Mouse (Mus musculus): ENCODE data around the gene Camta1. TPM values are rescaled to one million over a fixed set of nuclear protein-coding genes. Genes with fewer than 3 reads are reported as not detected.

The Camta1 gene
- polyA plus RNA-seq, 1 experiment: 1.8 TPM

- TF ChIP-seq TAL1 (IDR thresholded peaks at IDR 0.05; ENCODE audit: low read length) (no peak), GATA1 (IDR thresholded peaks at IDR 0.05; ENCODE audit: low read length) (no peak)
- H3K36me3 ChIP-seq (ENCODE audit: control insufficient read depth): no peaks in the 10 kb centered on the region
- H3K27me3 ChIP-seq (ENCODE audit: control insufficient read depth): no peaks in the 10 kb centered on the region
- no peaks in the 10 kb centered on the region for H3K4me1 ChIP-seq (ENCODE audit: control insufficient read depth)
- no peak overlapping the region for H3K4me3 ChIP-seq (replicated peaks)
- H3K9me3 ChIP-seq (ENCODE audit: control insufficient read depth, low read length): no peaks in the 10 kb centered on the region
Observed at GRCm38 (mm10) chr4:151415812-151416211, 445.9 kb downstream of the Camta1 start.

DNA sequence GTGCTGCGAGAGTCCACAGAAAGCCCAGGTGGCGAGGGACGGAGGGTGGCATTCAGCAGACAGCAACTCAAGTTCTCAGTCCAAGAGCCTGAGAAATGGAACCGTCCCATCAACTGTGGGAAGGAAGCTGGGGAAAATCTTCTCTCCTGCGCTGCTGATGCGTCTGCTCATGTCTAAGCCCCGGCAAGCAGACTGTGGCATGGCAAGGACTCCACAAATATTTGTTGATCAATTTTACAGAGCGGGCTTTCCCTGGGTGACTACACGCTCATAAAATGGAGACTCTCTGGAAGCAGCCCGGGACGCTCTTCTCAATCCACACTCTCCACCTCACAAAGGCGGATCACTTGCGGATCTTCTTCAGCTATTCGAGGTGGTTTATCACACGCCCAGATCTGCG is 446.3 kb downstream of the Camta1 start:
- no peak overlapping the region for H3K4me3 ChIP-seq (replicated peaks)

DNA sequence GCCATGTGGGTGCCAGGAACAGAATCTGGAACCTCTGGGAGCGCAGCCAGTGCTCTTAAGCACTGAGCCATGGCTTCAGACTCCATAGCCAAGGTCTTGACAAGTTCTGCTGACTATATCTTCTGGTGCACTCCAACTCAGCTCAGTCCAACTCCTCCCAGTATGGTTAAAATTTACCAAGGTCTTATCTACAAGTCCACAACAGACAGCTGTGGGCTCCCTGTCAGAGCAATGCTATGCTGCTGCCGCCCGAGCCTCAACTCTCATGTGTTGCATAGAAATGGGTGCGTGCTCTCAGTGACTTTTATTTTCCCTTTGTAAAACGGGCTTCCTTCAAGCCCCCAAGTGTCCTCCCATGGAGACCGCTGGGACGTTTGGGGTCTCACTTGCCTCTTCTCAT is 446.7 kb downstream of the Camta1 start:
- H3K9me3 ChIP-seq (ENCODE audit: control insufficient read depth, low read length): no peaks in the 10 kb centered on the region
- H3K36me3 ChIP-seq (ENCODE audit: control insufficient read depth): no peaks in the 10 kb centered on the region
- H3K4me1 ChIP-seq (ENCODE audit: control insufficient read depth): no peaks in the 10 kb centered on the region
- TF ChIP-seq TAL1 (IDR thresholded peaks at IDR 0.05; ENCODE audit: low read length): no peak
- no peak for TF ChIP-seq GATA1 (IDR thresholded peaks at IDR 0.05; ENCODE audit: low read length)
- no peak overlapping the region for H3K4me3 ChIP-seq (replicated peaks)
- H3K27me3 ChIP-seq (ENCODE audit: control insufficient read depth): no peaks in the 10 kb centered on the region

More for the DNA sequence above, 446.3 kb downstream of the Camta1 start:
- H3K27me3 ChIP-seq (ENCODE audit: control insufficient read depth): no peaks in the 10 kb centered on the region
- no peaks in the 10 kb centered on the region for H3K4me1 ChIP-seq (ENCODE audit: control insufficient read depth)
- no peak for TF ChIP-seq TAL1 (IDR thresholded peaks at IDR 0.05; ENCODE audit: low read length)
- TF ChIP-seq GATA1 (IDR thresholded peaks at IDR 0.05; ENCODE audit: low read length): no peak
- H3K36me3 ChIP-seq (ENCODE audit: control insufficient read depth): no peaks in the 10 kb centered on the region
- H3K9me3 ChIP-seq (ENCODE audit: control insufficient read depth, low read length): no peaks in the 10 kb centered on the region

- no peaks in the 10 kb centered on the region for H3K36me3 ChIP-seq (ENCODE audit: control insufficient read depth)
- H3K27me3 ChIP-seq (ENCODE audit: control insufficient read depth): no peaks in the 10 kb centered on the region
- no peak for TF ChIP-seq GATA1 (IDR thresholded peaks at IDR 0.05; ENCODE audit: low read length)
- no peak for TF ChIP-seq TAL1 (IDR thresholded peaks at IDR 0.05; ENCODE audit: low read length)
- H3K4me1 ChIP-seq (ENCODE audit: control insufficient read depth): no peaks in the 10 kb centered on the region
- no peak overlapping the region for H3K4me3 ChIP-seq (replicated peaks)
- H3K9me3 ChIP-seq (ENCODE audit: control insufficient read depth, low read length): peaks cover 2% of the 10 kb centered on the region; the same call in 1 of the 2 replicates
Observed at GRCm38 (mm10) chr4:151411641-151412061, 450.0 kb downstream of the Camta1 start.

GRCm38 (mm10) chr4:151411016-151411415 is 450.7 kb downstream of the Camta1 start:
- no peaks in the 10 kb centered on the region for H3K4me1 ChIP-seq (ENCODE audit: control insufficient read depth)
- TF ChIP-seq TAL1 (IDR thresholded peaks at IDR 0.05; ENCODE audit: low read length) (no peak), GATA1 (IDR thresholded peaks at IDR 0.05; ENCODE audit: low read length) (no peak)
- peaks cover 2% of the 10 kb centered on the region; the same call in 1 of the 2 replicates for H3K9me3 ChIP-seq (ENCODE audit: control insufficient read depth, low read length)
- H3K36me3 ChIP-seq (ENCODE audit: control insufficient read depth): no peaks in the 10 kb centered on the region
- H3K27me3 ChIP-seq (ENCODE audit: control insufficient read depth): no peaks in the 10 kb centered on the region
- H3K4me3 ChIP-seq (replicated peaks): no peak overlapping the region

DNA sequence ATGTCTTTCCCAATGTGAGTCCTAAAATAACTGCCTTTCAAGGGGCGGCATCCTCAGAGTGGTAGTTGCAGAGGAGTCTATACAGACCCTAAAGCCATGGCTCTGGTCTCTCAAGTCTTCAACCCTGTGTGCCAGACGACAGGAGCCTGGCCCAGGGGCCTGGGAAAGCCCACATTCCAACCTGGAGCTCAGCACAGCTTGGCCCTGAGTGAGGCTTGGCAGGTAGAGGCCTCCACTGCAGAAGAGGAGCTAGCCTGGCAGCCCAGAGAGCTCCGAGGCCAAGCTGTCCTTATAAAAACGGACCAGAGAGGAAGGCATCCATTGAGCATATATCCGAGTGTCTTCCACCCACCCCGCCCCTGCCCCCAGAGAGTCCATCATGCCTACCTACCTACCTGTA is 452.4 kb downstream of the Camta1 start:
- Histone ChIP-seq H3K4me1 (ENCODE audit: control insufficient read depth) (no peaks in the 10 kb centered on the region), H3K27me3 (ENCODE audit: control insufficient read depth) (no peaks in the 10 kb centered on the region), H3K4me3 (replicated peaks) (no peak overlapping the region), H3K36me3 (ENCODE audit: control insufficient read depth) (no peaks in the 10 kb centered on the region), H3K9me3 (ENCODE audit: control insufficient read depth, low read length) (peaks cover 7% of the 10 kb centered on the region; the same call in 1 of the 2 replicates)
- no peak for TF ChIP-seq GATA1 (IDR thresholded peaks at IDR 0.05; ENCODE audit: low read length)
- no peak for TF ChIP-seq TAL1 (IDR thresholded peaks at IDR 0.05; ENCODE audit: low read length)

DNA sequence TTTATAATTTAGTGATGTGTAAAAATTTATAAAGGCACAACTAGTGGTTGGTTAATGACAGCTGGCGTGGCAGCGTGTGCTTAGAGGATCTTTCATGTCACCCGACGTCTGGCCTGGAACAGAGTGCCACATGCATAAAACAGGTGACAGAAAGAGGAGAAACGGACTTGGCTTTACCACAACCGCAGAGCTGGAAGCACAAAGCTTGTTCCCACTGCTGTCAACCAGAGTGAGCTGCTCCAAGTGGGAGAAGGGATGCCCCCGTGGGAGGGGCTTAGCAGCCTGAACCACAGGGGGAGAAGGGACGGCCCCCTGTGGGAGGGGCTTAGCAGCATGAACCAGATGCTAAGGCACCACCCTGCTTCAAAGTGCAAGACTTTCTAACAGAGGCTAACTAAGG is 452.9 kb downstream of the Camta1 start:
- Histone ChIP-seq H3K27me3 (ENCODE audit: control insufficient read depth) (no peaks in the 10 kb centered on the region), H3K4me3 (replicated peaks) (no peak overlapping the region), H3K4me1 (ENCODE audit: control insufficient read depth) (no peaks in the 10 kb centered on the region), H3K36me3 (ENCODE audit: control insufficient read depth) (no peaks in the 10 kb centered on the region), H3K9me3 (ENCODE audit: control insufficient read depth, low read length) (peaks cover 7% of the 10 kb centered on the region; the same call in 1 of the 2 replicates)
- no peak for TF ChIP-seq GATA1 (IDR thresholded peaks at IDR 0.05; ENCODE audit: low read length)
- no peak for TF ChIP-seq TAL1 (IDR thresholded peaks at IDR 0.05; ENCODE audit: low read length)

DNA sequence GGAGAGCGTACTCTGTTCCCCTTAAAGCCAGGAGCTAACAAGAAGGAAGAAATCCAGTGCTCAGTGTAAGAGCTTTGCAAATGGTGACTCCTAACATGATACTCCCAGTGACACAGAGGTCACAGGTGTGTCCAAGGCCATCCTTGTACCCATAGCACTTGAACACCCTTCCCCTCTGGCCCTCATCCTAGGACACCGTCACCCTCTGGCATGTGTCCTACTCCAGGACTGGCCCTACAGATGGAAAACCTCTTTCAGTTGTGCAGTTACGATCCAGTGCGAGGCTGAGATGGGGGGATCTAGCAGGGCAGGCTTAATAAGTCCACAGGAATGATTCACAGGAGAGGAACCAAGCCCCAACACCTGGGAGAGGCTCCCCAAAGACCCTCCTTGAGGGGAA is 453.4 kb downstream of the Camta1 start:
- no peak overlapping the region for H3K4me3 ChIP-seq (replicated peaks)
- no peaks in the 10 kb centered on the region for H3K36me3 ChIP-seq (ENCODE audit: control insufficient read depth)
- H3K9me3 ChIP-seq (ENCODE audit: control insufficient read depth, low read length): peaks cover 7% of the 10 kb centered on the region; the same call in 1 of the 2 replicates
- no peak for TF ChIP-seq GATA1 (IDR thresholded peaks at IDR 0.05; ENCODE audit: low read length)
- no peak for TF ChIP-seq TAL1 (IDR thresholded peaks at IDR 0.05; ENCODE audit: low read length)
- no peaks in the 10 kb centered on the region for H3K27me3 ChIP-seq (ENCODE audit: control insufficient read depth)
- H3K4me1 ChIP-seq (ENCODE audit: control insufficient read depth): no peaks in the 10 kb centered on the region

DNA sequence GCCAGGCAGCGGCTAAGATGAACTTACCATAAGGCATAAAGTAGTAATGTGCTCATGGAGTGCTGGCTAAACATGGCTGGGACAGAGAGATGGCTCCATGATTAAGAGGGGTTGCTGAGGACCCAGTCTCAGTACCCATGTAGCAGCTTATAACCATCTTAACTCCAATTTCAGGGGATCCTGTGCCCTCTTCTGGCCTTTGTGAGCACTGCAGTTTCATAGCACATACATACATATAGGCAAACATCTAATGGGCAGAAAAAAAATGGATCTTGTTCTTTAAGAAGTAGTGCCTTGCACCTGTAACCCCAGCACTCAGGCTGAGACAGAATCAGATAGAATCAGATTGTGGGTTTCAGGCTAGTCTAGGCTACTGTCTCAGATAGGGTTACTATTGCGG is 454.5 kb downstream of the Camta1 start:
- H3K4me3 ChIP-seq (replicated peaks): no peak overlapping the region
- H3K27me3 ChIP-seq (ENCODE audit: control insufficient read depth): no peaks in the 10 kb centered on the region
- H3K4me1 ChIP-seq (ENCODE audit: control insufficient read depth): no peaks in the 10 kb centered on the region
- peaks cover 10% of the 10 kb centered on the region; the same call in 1 of the 2 replicates for H3K9me3 ChIP-seq (ENCODE audit: control insufficient read depth, low read length)
- H3K36me3 ChIP-seq (ENCODE audit: control insufficient read depth): no peaks in the 10 kb centered on the region
- TF ChIP-seq TAL1 (IDR thresholded peaks at IDR 0.05; ENCODE audit: low read length) (no peak), GATA1 (IDR thresholded peaks at IDR 0.05; ENCODE audit: low read length) (no peak)
